Mouse (Mus musculus): ENCODE data around the gene Thada. TPM values are rescaled to one million over a fixed set of nuclear protein-coding genes. Genes with fewer than 3 reads are reported as not detected.

Gene Thada
- polyA plus RNA-seq, 1 experiment from 2014 or later = 7.6 TPM

DNA sequence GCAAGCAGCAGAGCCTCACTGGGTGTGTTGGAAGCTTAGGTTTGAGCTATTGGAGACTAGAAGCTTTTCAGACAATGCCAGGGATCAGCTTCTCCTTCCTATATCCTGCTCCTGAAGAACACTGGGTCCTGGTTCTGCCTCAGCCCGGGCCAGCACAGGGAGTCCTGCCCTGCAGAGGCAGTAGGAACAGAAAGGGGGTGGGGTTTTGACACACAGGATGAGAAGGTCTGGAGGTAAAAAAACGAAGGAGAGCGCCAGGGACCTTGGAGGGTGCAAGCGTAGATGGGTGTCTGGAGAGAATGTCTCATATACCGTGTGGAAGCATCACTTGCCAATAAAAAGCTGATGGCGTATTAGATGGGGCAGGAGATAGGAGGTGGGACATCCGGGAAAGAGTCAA lies 289.6 kb downstream of the Thada start:
- Histone ChIP-seq H3K9me3 (ENCODE audit: control insufficient read depth, low read length) (no peaks in the 10 kb centered on the region), H3K36me3 (ENCODE audit: control insufficient read depth, insufficient read depth, low read length) (no peaks in the 10 kb centered on the region), H3K4me3 (ENCODE audit: low read depth, low read length) (no peak overlapping the region), H3K27ac (ENCODE audit: low read depth, low read length) (no peak overlapping the region), H3K4me1 (ENCODE audit: control insufficient read depth, insufficient read depth, low read length) (0 out of 2 replicates have a peak, but pooled peaks cover 3% of the 10 kb centered on the region), H3K9ac (ENCODE audit: low read length) (no peak overlapping the region), H3K27me3 (ENCODE audit: control insufficient read depth, insufficient read depth, low read length) (no peaks in the 10 kb centered on the region), H3K4me2 (no peak overlapping the region)
- WGBS = 85% methylated on average over 7 of the region's 7 CpGs
- ATAC-seq (ENCODE audit: low FRiP score) = no peak
- DNase-seq (ENCODE audit: low spot score, missing footprints) = no peak

DNA sequence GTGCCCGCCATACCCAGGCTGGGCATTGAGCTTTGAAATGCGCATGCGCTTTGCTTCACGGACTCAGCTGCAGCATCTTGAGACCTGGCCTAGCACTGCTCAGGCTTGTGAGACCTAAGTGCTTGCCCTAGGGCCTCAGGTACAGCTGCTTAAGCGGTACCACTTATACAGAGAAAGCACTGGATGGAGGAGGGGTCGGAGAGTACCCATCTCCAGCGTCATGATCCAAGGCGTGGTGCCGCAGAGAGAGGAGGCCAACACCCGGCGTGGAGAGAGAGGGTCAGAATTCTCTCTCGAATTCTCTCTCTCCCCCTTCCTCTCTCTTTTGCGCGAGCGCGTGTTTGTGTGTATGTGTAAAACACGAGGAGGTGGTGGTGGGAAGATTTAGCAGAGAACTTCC lies 290.8 kb downstream of the Thada start:
- WGBS = 96% methylated on average over 17 of the region's 17 CpGs
- no peak for ATAC-seq (ENCODE audit: low FRiP score)
- H3K9ac ChIP-seq (ENCODE audit: low read length) = no peak overlapping the region

DNA sequence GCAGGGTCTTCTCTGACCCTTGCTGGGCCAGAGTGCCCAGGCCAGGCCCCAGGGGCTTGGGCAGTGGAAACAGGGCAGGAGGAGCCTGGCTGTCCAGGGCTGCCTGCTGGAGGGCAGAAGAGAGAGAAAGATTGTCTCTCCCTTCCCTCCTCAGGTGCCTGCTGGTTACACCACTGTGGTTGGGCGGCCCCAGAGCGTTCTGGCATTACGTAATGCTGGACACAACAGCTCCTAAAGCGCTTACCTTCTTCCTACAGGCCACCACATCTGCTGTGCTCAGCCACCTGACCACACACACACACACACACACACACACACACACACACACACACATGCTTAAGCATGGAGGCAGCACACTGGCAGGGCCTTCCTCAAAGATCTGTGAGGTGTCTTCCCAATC lies 298.6 kb downstream of the Thada start:
- WGBS = 89% methylated on average over 4 of the region's 4 CpGs
- ATAC-seq (ENCODE audit: low FRiP score) (no peak), DNase-seq (ENCODE audit: low spot score, missing footprints) (peak; percentile 2)
- Histone ChIP-seq H3K27me3 (ENCODE audit: control insufficient read depth, insufficient read depth, low read length) (no peaks in the 10 kb centered on the region; the same call in 1 of the 2 replicates), H3K4me2 (no peak overlapping the region), H3K9me3 (ENCODE audit: control insufficient read depth, low read length) (no peaks in the 10 kb centered on the region), H3K9ac (ENCODE audit: low read length) (no peak overlapping the region), H3K36me3 (ENCODE audit: control insufficient read depth, insufficient read depth, low read length) (no peaks in the 10 kb centered on the region), H3K27ac (ENCODE audit: low read depth, low read length) (no peak overlapping the region), H3K4me1 (ENCODE audit: control insufficient read depth, insufficient read depth, low read length) (no peaks in the 10 kb centered on the region), H3K4me3 (ENCODE audit: low read depth, low read length) (no peak overlapping the region)

More for the DNA sequence above, 290.8 kb downstream of the Thada start:
- no peak overlapping the region for H3K4me3 ChIP-seq (ENCODE audit: low read depth, low read length)
- H3K27ac ChIP-seq (ENCODE audit: low read depth, low read length) = no peak overlapping the region
- no peaks in the 10 kb centered on the region for H3K36me3 ChIP-seq (ENCODE audit: control insufficient read depth, insufficient read depth, low read length)
- no peaks in the 10 kb centered on the region for H3K27me3 ChIP-seq (ENCODE audit: control insufficient read depth, insufficient read depth, low read length)
- no peaks in the 10 kb centered on the region for H3K9me3 ChIP-seq (ENCODE audit: control insufficient read depth, low read length)
- H3K4me2 ChIP-seq = no peak overlapping the region
- no peaks in the 10 kb centered on the region for H3K4me1 ChIP-seq (ENCODE audit: control insufficient read depth, insufficient read depth, low read length)
- peak; percentile 51 for DNase-seq (ENCODE audit: low spot score, missing footprints)

DNA sequence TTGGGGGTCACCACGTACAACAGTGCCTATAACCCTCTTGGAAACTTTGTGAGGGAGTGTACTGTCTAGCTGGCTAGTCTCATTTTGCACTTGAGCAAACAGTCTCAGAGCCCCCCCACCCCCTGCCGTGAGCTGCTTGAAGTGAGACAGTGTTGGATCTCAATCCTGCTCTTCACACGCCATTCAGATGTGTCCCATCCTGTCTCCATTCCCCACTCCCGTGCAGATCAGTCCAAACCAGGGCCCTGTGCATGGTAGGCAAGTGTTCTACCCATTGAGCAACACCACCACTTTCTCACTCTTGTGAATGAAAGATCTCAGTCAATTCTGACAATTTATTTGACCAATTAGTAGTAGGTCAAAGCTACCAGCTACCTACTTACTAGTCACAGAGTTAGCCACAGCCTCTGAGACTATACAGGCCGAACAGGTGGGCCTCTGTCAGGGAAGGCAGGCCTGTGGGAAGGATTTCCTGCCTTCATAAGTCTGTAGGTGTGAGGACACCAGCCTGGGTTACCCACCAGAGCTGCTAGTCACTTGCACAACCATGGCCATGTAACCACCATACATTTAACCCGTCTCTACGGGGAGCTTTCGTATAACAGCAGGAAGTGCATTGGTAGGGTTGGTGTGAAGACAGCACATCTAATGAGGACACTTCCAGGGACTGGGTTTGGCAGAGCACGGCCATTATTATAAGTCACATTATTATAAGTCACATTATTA lies 299.7 kb downstream of the Thada start:
- peak; percentile 70 for DNase-seq (ENCODE audit: low spot score, missing footprints)
- Histone ChIP-seq H3K9ac (ENCODE audit: low read length) (no peak overlapping the region), H3K9me3 (ENCODE audit: control insufficient read depth, low read length) (no peaks in the 10 kb centered on the region), H3K27ac (ENCODE audit: low read depth, low read length) (no peak overlapping the region), H3K4me2 (no peak overlapping the region), H3K27me3 (ENCODE audit: control insufficient read depth, insufficient read depth, low read length) (no peaks in the 10 kb centered on the region; the same call in 1 of the 2 replicates), H3K4me1 (ENCODE audit: control insufficient read depth, insufficient read depth, low read length) (no peaks in the 10 kb centered on the region), H3K36me3 (ENCODE audit: control insufficient read depth, insufficient read depth, low read length) (no peaks in the 10 kb centered on the region), H3K4me3 (ENCODE audit: low read depth, low read length) (no peak overlapping the region)
- no peak for ATAC-seq (ENCODE audit: low FRiP score)
- WGBS = 88% methylated on average over 9 of the region's 9 CpGs

DNA sequence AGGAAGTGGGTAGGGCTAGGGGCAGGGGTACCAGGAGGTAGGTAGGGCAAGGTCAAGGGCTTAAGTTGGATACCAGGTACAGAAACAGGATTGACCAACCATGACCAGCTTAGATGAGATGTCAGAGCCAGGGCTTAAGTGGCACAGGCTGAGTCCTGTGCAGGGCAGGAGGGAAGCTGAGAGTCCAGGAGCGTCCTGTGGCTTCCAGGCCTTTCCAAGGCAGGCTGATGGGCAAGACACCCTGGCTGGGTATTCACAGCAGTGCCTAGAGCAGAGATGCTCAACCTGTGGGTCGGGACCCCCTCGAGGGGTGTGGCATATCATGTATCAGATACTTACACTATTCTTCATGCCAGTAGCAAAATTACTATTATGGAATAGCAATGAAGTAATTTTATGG lies 300.3 kb downstream of the Thada start:
- 87% methylated on average over 3 of the region's 3 CpGs for WGBS
- ATAC-seq (ENCODE audit: low FRiP score) (no peak), DNase-seq (ENCODE audit: low spot score, missing footprints) (no peak)
- Histone ChIP-seq H3K27ac (ENCODE audit: low read depth, low read length) (no peak overlapping the region), H3K9ac (ENCODE audit: low read length) (no peak overlapping the region), H3K9me3 (ENCODE audit: control insufficient read depth, low read length) (no peaks in the 10 kb centered on the region), H3K4me3 (ENCODE audit: low read depth, low read length) (no peak overlapping the region), H3K4me2 (no peak overlapping the region), H3K36me3 (ENCODE audit: control insufficient read depth, insufficient read depth, low read length) (no peaks in the 10 kb centered on the region), H3K4me1 (ENCODE audit: control insufficient read depth, insufficient read depth, low read length) (no peaks in the 10 kb centered on the region), H3K27me3 (ENCODE audit: control insufficient read depth, insufficient read depth, low read length) (no peaks in the 10 kb centered on the region; the same call in 1 of the 2 replicates)

DNA sequence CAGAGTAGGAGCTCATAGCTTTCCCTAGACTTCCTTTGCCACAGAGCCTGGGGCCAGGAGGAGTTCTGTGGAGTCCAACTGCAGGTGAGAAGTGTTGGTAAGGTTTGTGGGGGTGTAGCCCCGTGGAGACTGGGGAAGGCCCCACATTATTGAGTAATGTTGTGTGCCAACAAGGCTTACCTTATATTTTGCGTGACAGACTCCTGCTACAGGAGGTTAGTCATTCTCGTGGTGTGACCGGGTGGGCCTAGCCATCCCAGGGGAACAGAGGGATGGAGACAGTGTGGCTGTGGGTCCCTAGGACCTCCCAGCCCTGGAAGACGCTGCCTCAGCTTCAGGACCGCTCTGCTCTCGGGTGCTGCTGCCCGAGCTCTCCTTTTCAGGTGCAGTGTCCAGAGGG lies 301.9 kb downstream of the Thada start:
- ATAC-seq (ENCODE audit: low FRiP score) (no peak), DNase-seq (ENCODE audit: low spot score, missing footprints) (no peak)
- no peaks in the 10 kb centered on the region; the same call in 1 of the 2 replicates for H3K27me3 ChIP-seq (ENCODE audit: control insufficient read depth, insufficient read depth, low read length)
- H3K4me3 ChIP-seq (ENCODE audit: low read depth, low read length) = no peak overlapping the region
- 86% methylated on average over 8 of the region's 8 CpGs for WGBS
- no peak overlapping the region for H3K9ac ChIP-seq (ENCODE audit: low read length)
- H3K9me3 ChIP-seq (ENCODE audit: control insufficient read depth, low read length) = no peaks in the 10 kb centered on the region
- H3K4me1 ChIP-seq (ENCODE audit: control insufficient read depth, insufficient read depth, low read length) = no peaks in the 10 kb centered on the region
- H3K36me3 ChIP-seq (ENCODE audit: control insufficient read depth, insufficient read depth, low read length) = no peaks in the 10 kb centered on the region
- no peak overlapping the region for H3K4me2 ChIP-seq
- no peak overlapping the region for H3K27ac ChIP-seq (ENCODE audit: low read depth, low read length)

DNA sequence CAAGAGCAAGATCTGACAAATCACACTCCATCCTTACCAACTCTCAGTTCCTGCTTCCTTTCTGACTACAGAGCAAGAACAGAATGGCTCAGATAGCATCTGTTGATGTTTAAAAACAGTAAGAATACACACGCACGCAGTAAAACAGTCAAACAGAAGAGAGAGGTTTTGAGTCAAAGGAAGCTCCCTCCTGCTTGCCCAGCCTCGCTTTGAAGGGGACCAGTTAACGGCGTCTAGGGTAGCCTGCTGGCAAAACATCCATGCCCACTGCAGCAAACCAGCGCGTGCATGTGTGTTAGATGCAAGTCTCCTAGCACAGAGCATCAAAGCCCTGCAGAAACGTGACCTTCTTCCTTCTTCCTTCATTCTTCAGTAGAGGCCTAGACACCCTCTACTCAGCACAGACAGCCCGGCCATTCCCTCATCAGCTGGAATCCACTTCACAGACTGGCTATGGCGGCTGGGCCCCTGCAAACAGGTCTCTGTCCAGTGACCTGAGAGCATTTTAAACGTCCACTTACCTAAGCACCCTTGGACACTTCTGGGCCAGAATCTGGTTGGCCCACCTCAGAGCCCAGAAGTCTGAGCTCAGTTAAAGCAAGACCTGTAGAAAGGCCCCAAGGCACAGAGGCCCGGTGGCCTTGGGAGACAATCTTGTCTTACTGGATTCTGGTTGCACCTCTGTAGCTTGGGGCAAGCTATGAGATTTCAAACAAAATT lies 302.8 kb downstream of the Thada start:
- DNase-seq (ENCODE audit: low spot score, missing footprints) (peak; percentile 53), ATAC-seq (ENCODE audit: low FRiP score) (no peak)
- Histone ChIP-seq H3K27ac (ENCODE audit: low read depth, low read length) (no peak overlapping the region), H3K9me3 (ENCODE audit: control insufficient read depth, low read length) (no peaks in the 10 kb centered on the region), H3K4me2 (no peak overlapping the region), H3K27me3 (ENCODE audit: control insufficient read depth, insufficient read depth, low read length) (no peaks in the 10 kb centered on the region; the same call in 1 of the 2 replicates), H3K9ac (ENCODE audit: low read length) (no peak overlapping the region), H3K36me3 (ENCODE audit: control insufficient read depth, insufficient read depth, low read length) (no peaks in the 10 kb centered on the region), H3K4me3 (ENCODE audit: low read depth, low read length) (no peak overlapping the region), H3K4me1 (ENCODE audit: control insufficient read depth, insufficient read depth, low read length) (no peaks in the 10 kb centered on the region)
- WGBS = 84% methylated on average over 12 of the region's 12 CpGs

DNA sequence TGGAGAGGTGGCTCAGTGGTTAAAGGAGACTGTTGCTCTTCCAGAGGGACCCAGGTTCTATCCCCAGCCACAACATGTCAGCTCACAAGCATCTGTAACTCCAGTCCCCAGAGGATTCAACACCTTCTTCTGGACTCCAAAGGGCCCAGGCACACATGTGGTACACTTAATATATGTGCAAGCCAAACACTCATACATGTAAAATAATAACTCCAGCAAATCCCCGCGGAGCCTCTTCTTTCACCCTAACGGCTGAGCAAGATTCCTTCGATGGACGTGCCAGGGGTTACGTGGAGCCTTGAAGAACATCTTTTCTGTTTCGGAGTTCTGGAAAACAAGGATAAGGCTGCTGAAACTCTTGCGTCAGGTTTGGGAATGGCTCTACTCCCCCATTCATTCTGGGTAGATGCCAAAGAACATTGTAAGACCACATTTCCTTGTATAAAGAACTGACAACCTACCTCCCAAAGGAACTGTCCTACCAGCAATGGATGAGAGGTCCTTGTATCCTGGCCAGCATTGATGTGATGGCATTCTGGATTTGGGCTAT lies 303.7 kb downstream of the Thada start:
- no peak for ATAC-seq (ENCODE audit: low FRiP score)
- H3K4me2 ChIP-seq = no peak overlapping the region
- H3K36me3 ChIP-seq (ENCODE audit: control insufficient read depth, insufficient read depth, low read length) = no peaks in the 10 kb centered on the region
- WGBS = 94% methylated on average over 8 of the region's 8 CpGs
- H3K27ac ChIP-seq (ENCODE audit: low read depth, low read length) = no peak overlapping the region
- DNase-seq (ENCODE audit: low spot score, missing footprints) = no peak
- H3K4me1 ChIP-seq (ENCODE audit: control insufficient read depth, insufficient read depth, low read length) = no peaks in the 10 kb centered on the region
- no peak overlapping the region for H3K9ac ChIP-seq (ENCODE audit: low read length)
- no peak overlapping the region for H3K4me3 ChIP-seq (ENCODE audit: low read depth, low read length)
- H3K9me3 ChIP-seq (ENCODE audit: control insufficient read depth, low read length) = no peaks in the 10 kb centered on the region
- no peaks in the 10 kb centered on the region; the same call in 1 of the 2 replicates for H3K27me3 ChIP-seq (ENCODE audit: control insufficient read depth, insufficient read depth, low read length)

DNA sequence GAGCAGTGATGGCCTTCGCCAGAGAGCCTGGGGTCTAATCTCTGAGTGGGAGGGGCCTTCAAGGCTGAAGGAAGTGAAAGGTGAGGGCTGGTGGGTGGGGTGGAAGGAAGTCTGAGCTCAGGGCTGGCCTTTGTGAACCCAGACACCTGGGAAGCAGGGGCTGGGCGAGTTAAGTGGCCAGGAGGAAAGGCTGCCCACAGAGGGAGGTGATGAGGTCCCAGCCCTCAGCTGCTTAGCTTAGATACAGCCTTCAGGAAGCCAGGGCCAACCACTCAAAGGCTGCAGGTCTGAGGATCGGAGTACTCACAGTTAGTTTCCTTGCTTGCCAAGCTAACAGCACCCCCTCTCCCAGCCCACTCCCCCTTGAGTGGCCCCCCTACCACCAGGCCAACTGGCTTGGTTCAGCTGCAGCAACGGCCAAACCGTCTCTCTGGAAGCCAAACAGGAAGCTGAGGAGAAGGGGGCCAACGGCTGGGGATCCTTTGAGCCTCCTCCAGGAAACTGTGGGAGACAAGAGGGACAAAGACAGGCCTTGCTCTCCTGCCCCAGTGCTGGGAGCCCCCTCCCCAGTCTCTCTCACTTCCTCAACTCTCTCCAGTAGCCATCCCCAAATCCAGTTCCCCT lies 304.7 kb downstream of the Thada start:
- H3K36me3 ChIP-seq (ENCODE audit: control insufficient read depth, insufficient read depth, low read length) = no peaks in the 10 kb centered on the region
- no peak for DNase-seq (ENCODE audit: low spot score, missing footprints)
- no peaks in the 10 kb centered on the region; the same call in 1 of the 2 replicates for H3K27me3 ChIP-seq (ENCODE audit: control insufficient read depth, insufficient read depth, low read length)
- no peak overlapping the region for H3K4me2 ChIP-seq
- no peak overlapping the region for H3K9ac ChIP-seq (ENCODE audit: low read length)
- H3K27ac ChIP-seq (ENCODE audit: low read depth, low read length) = no peak overlapping the region
- no peak overlapping the region for H3K4me3 ChIP-seq (ENCODE audit: low read depth, low read length)
- no peak for ATAC-seq (ENCODE audit: low FRiP score)
- WGBS = 57% methylated on average over 6 of the region's 6 CpGs
- H3K9me3 ChIP-seq (ENCODE audit: control insufficient read depth, low read length) = no peaks in the 10 kb centered on the region
- H3K4me1 ChIP-seq (ENCODE audit: control insufficient read depth, insufficient read depth, low read length) = no peaks in the 10 kb centered on the region

Data from midbrain, embryonic 11.5 days (tissue).